Mouse (Mus musculus): ENCODE results near the gene Ccdc187.

Ccdc187 gene

DNA sequence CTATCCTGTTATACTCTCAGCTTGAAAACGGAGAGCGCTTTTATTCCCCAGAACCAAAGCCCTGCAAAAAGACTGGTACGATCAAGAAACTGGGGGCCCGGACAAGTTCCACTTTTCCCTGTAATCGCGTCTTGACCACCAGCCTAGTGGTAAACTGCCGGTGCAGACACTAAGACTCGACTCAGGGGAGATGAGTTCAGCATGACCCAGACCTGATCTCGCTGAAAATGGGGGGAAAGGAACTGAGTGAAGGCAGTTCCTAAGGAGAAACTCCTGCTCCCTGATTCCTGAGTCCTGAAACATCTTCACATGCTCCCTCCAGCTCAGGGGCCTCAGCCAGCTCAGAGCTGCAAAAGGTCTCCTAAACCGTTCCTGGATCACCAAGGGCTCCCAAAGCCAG, 88.6 kb downstream of the Ccdc187 start:
- DNase-seq, result no peak

DNA sequence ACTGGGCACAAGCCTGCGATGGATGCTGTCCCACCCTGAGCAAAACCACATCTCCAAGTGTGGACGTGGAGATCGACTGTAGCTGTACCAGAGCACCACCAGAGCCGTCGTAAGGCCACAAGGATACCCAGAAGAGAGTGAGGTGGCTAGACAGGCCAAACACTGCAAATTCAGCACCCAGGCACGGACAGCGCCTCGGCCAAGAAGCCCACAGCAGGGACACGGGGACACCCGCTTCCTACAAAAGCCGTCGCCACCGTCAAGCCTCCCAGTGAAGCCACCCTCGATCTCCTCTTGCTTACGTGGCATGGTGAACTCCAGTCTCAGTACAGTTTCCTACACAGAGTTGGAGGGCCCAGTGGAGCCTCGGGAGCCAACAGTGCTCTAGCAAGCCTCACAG, 89.2 kb downstream of the Ccdc187 start:
- DNase-seq, result peak; percentile 21

DNA sequence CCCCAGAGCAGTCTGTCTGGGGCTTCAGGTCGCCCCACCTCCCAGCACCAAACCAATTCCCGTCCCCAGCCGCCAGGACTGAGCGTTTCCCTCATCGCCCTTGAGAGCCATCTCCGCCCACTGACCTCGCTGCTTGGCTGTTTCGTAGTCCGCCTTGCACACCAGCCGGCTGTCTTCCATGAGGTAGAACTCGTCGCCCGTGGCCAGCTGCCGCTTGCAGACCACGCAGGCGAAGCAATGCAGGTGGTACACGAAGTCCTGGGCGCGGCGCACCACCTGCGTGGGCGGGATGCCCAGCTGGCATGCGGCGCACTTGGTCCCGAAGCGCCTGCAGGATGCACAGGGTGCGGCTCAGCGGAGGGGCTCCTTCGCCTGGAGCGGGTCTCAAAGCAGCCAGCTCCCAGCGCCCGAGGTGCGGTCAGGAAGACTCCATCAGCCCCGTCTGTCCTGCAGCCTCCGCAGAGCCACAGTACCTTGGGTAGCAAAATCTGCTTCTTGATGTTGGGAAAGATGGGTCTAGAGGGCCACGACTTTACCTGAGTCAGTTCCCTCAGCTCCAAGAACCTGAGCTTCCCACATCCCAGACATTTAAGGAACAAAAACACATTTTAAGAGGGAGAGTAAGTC, 91.4 kb downstream of the Ccdc187 start:
- DNase-seq, result peak; percentile 19

DNA sequence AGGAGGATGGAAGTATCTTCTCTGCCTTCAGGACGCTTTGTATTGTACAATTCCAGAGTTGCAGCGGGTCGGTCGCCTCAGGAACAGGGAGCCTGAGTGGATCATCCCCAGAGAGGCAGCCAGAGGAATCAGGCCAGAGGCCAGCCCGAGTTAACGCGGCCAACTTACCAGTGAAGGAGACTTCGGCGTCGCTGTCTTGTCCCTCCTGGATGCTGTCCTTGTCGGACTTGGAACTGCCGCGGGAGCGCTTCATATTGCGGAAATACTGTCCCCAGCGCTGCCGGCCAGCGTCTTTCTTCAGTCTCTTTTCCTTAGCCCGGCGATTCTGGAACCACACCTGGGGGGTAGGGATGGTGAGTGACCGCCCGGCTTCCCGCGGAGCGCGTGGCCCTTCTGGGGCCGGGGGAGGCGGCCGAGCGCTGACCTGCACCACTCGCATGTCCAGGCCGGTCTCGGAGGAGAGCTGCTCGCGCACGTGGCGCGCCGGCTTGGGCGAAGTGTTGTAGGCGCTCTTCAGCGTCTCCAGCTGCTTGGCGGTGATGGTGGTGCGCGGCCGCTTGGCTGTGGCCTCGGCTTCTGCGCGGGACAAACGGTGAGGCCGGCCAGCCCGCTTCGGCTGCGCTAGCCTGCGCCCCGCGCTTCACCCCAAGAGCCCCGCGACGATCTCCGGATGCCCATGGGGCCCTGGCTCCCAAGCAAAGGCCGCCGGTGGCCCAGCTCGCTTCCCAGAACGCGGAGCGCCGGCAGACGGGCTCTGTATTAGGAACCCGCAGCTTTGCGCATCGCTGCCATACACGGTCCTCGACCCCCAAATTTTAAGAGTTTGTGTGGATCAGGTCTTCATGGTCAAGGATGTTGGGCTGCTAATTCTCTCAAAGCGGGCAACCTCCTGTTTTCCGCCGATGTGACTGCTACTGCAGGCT, 92.2 kb downstream of the Ccdc187 start:
- no peak for DNase-seq

DNA sequence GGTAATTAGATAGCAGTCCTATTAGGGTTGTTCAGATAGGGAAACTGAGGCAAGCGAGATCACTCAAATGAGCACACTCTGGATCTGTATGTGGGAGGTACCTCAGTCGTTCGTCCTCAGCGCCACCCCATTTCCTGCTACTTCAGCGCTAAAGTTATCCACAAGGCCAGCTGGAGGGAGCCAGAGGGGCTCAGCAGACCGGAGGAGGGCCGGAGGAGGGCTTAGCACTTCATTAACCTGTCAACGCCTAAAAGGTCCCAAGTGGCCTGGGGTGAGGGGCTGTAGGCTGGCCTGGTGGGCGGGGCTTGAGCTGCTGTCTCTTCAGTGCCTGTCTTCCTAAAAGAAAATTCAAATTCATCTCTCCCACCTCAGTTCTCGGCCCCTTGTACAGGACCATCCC, 95.9 kb downstream of the Ccdc187 start:
- no peak for DNase-seq

DNA sequence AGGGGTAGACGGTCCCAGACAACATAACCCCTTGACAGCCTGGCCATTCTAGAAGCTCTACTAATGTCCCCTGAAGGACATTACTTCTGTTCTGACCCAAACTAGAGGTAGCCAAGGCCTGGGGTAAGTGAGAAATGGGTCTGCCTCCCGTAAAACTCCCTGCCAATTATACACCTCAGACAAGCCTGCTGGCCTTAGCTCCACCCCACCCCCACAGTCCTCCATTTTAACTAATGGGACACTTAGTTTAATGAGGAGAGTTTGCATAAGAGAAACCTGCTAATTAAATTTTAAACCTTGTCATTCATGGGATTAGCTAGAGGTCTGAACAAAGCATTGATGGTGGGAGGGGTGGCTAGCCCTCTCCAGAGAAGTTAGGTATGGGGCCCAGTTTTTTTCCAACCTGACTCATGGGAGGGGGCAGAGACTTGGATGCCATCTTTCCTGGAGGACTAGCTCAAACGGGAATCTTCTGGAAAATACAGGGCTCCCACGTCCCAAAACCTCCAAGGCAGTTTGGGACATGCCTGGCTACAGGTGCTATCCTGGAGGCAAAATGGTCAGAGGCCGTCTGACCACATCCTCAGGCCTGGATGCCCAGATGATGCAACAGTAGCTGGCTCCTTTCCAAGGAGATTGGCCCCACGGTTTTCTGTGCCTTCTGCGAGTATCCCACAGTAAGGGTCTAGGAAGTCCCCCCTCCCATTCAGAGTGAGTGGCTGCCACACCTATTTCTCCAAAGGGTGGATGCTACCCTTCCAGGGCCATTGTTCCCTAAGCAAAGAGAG, 99.6 kb downstream of the Ccdc187 start:
- no peak for DNase-seq

All from right cerebral cortex, postnatal 14 days (tissue).